Mouse (Mus musculus): ENCODE results near the gene Fbxw13.
"Not testable (repeated sequence)": the region's sequence is repeated elsewhere in the genome, so short reads cannot be mapped to it uniquely, and the experiment has no call there.

Fbxw13 gene

GRCm38 (mm10) chr9:109195875-109196274 lies at the start of gene Fbxw13:
Fbxw13 (minus strand) TSS chr9:109195975.
- CTCF ChIA-PET: not testable (repeated sequence)

GRCm38 (mm10) chr9:109234654-109235053 lies 38.9 kb upstream of the Fbxw13 start, which contains the start of gene Fbxw20:
Fbxw20 (minus strand) TSS chr9:109234754.
- CTCF ChIA-PET: no interaction called here

DNA sequence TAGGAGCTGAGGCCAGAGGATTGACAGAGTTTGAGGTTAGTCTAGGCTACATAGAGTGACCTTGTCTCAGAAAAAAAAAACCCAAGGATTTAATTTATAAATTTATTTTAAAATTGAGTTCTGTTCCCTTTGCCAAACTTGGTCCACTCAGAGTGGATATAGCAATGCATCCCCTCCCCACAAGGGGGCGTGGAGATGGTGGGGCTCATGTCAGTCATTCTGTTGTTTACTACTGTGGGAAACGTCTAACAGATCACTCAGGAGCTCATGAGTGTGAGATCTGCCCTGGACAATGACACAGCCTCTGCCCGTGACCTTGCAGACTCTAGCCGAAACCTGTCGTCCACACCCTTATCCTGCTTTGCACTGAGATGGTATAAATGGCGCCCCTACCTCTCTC lies 22.7 kb upstream of the Fbxw13 start:
- CTCF ChIA-PET: no interaction called here

- CTCF ChIA-PET: not testable (repeated sequence)
Measured at GRCm38 (mm10) chr9:109201347-109201746, 5.6 kb upstream of the Fbxw13 start.

DNA sequence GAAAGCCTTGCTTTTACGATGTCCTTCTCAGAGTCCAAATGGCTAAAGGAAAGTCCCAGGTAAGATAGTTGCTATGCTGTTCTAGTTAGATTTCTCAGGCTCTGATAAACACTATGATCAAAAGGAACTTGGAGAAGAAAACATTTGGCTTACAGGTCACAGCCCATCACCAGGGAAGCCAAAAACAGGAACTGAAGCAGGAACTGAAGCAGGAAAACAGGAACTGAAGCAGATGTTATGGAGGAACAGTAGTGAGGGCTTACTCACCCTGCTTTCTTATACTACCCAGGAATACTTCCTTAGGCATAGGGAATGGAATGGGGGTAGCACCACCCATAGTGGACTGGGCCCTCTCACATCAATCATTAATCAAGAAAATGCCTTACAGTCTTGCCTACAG lies 4.6 kb upstream of the Fbxw13 start:
- CTCF ChIA-PET: no interaction called here

DNA sequence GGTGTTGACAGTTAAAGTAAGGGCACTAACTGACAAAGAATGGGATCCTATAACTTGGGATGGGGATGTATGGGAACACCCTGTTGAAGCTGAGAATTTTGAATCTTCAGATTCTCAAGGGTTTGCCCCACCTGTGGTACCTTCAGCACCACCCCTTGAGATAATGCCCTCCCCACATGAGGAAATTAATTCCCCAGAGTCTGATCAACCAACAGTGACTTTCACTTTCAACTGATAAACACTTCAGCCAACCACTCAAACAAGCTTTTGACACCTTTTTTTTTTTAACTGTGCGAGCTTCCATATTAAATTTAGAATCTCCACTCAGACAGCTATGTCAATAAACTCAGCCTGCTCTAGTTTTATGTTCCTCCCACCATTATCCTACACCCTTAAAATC lies 3.6 kb upstream of the Fbxw13 start:
- CTCF ChIA-PET: no interaction called here

DNA sequence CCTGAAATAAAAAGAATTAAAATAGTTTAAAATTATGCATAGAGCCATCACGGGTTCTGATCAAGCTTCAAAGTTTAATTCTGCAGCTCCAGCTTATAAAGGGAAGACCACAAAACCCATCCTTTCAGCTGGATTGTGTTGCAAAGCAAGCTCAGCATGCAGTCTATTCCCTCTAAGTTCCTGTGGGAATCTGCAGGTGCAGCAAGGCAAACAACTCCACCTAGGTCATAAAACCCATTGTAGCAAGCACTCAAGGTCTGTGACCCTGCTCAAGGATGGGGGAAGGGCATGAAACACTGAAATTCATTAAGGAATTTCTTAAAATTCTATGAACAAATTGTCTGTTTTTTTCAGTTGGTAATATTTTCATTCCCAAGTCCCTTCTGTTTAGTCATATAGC lies 18.6 kb downstream of the Fbxw13 start:
- CTCF ChIA-PET: interaction anchor here (0.5 kb wide), 1 partner anchor 1735 kb away, joined by 4 read pairs; no protein-coding TSS in a partner anchor

DNA sequence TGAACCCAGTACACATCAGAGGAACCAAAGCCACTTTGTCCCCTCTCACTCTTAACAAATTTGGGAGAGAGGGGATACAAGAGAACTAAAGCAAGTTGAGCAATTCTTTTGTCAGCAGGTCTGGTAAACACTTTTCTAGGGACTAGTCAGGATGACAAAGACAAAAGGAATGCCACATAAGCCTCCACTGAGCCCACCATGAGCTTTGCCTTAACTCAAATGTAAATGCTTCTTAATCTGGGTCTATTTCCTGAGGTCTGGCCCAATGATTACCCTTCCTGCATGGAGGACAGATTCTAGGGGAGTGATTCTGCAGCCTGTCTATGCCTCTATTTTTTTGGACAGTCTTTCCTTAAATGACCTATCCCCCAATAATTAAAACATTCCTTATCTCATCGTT lies 19.5 kb downstream of the Fbxw13 start:
- CTCF ChIA-PET: no interaction called here

GRCm38 (mm10) chr9:109167316-109167715 lies 28.5 kb downstream of the Fbxw13 start:
- CTCF ChIA-PET: no interaction called here

GRCm38 (mm10) chr9:109161941-109162340 lies 33.8 kb downstream of the Fbxw13 start, which contains the start of gene Fbxw21:
Fbxw21 (minus strand) TSS chr9:109162041.
- CTCF ChIA-PET: no interaction called here

DNA sequence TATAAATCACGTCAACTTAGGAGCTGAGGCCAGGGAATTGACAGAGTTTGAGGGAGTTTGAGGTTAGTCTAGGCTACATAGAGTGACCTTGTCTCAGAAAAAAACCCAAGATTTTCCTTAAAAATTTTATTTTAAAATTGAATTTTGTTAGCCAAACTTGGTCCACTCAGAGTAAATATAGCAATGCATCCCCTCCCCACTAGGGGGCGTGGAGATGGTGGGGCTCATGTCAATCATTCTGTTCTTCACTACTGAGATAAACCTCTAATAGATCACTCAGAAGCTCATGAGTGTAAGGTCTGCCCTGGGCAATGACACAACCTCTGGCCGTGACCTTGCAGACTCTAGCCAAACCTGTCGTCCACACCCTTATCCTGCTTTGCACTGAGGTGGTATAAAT lies 55.4 kb downstream of the Fbxw13 start:
- CTCF ChIA-PET: not testable (repeated sequence)

DNA sequence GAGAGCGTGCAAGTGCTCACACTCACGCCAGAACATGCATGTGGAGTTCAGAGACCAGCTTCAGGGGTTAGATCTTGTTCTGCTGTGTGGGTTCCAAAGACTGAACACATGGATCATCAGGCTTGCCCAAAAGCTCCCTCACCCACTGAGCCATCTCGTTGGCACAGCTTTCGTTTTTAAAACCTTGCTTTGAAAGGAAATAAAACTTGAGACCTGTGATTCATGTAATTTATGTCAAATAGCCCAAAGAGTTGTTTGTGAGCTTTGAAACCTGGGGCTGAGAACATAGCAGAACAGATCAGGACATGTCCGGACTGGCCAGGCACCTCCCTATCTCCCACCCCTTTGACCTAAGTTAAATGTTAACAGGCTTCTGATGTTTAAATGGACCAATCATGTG lies 65.7 kb downstream of the Fbxw13 start:
- CTCF ChIA-PET: no interaction called here
